Mouse (Mus musculus) intestine, postnatal 0 days (tissue): ENCODE results near the gene Afg3l1. TPM values are rescaled to one million over a fixed set of nuclear protein-coding genes. Genes with fewer than 3 reads are reported as not detected.
"Not testable (repeated sequence)": the region's sequence is repeated elsewhere in the genome, so short reads cannot be mapped to it uniquely, and the experiment has no call there.

Experiments
- ATAC-seq: fragments of 200-750 bp; cut with Nextera tagmentation; 2 replicates; pipeline ENCODE4 v1.8.0; 2017; ENCODE audit warnings: mild to moderate bottlenecking, moderate TSS enrichment, moderate library complexity
- H3K27ac ChIP-seq: fragments of 300-500 bp; sonication (generic); 2 replicates; pipeline ENCODE4 v1.5.1; 2014; ENCODE audit warnings: mild to moderate bottlenecking, low read depth, low read length, moderate library complexity
- H3K27me3 ChIP-seq: fragments of 300-500 bp; sonication (generic); replicated peaks from 2 replicates; pipeline ENCODE4 v1.6.1; 2014; ENCODE audit warnings: low read length, mixed read lengths; ENCODE audit not compliant: control insufficient read depth, insufficient read depth
- H3K36me3 ChIP-seq: fragments of 300-500 bp; sonication (generic); 2 replicates; pipeline ENCODE4 v1.6.1; 2014; ENCODE audit warnings: mild to moderate bottlenecking, moderate library complexity; ENCODE audit not compliant: control insufficient read depth, insufficient read depth
- H3K4me1 ChIP-seq: fragments of 300-500 bp; sonication (generic); replicated peaks from 2 replicates; pipeline ENCODE4 v1.6.1; 2014; ENCODE audit warnings: antibody characterized with exemption, low read length, mixed read lengths; ENCODE audit not compliant: control insufficient read depth, insufficient read depth
- H3K4me2 ChIP-seq: fragments of 300-500 bp; sonication (generic); replicated peaks from 2 replicates; pipeline ENCODE4 v1.6.1; 2014; ENCODE audit warnings: low read depth, mild to moderate bottlenecking, moderate library complexity
- H3K4me3 ChIP-seq: fragments of 300-500 bp; sonication (generic); 2 replicates; pipeline ENCODE4 v1.5.1; 2014; ENCODE audit warnings: low read depth, low read length
- H3K9ac ChIP-seq: fragments of 300-500 bp; sonication (generic); 2 replicates; pipeline ENCODE4 v1.6.1; 2014; ENCODE audit warnings: mild to moderate bottlenecking, low read depth, low read length
- H3K9me3 ChIP-seq: fragments of 300-500 bp; sonication (generic); 2 replicates; pipeline ENCODE4 v1.6.1; 2016; ENCODE audit warnings: mixed run types; ENCODE audit not compliant: control insufficient read depth
- CTCF ChIP-seq: sonication (generic); IDR thresholded peaks from 2 replicates; pipeline ENCODE4 v1.5.1; 2016; ENCODE audit warnings: low read depth, mild to moderate bottlenecking, control low read depth, antibody characterized with exemption, moderate library complexity
- WGBS: fragments of 180-500 bp; shearing (Covaris S2); extraction: QIAGEN DNeasy Blood & Tissue Kit; methylation state at CpG from one replicate; pipeline ENCODE4 v1.1.7; 2014; 5-methylcytosine and 5-hydroxymethylcytosine counted together
- polyA plus RNA-seq: library from polyadenylated mRNA; unstranded; fragments of >200 nt; fragmentation: Nextera tagmentation; extraction: Ambion mirVana; gene quantifications from 2 replicates; pipeline ENCODE4 v1.2.1, GENCODE M21; 2015

Afg3l1 gene
- 30.8 and 34.7 TPM in 2 replicates for polyA plus RNA-seq

DNA sequence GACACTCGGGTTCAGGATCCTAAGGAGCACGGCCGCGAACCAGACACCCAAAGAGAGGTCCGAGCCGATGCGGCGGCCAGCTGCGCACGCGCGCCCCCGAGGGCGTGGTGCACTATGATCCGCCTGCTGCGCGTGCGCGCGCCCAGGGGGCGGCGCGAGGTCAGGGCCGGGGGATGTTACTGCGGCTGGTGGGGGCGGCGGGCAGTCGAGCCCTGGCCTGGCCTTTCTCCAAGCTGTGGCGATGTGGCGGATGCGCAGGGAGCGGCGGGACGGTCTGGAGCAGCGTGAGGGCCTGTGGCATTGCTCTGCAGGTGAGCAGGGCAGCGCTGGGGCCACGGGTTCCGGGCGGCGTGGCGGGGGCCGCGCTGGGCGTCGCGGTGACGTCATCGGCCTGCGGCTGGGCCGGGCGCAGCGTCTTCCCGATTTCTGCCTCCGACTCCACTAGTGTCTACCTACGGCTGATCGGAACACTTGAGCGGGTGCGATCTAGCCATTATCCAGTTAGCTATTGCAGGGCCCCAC, at the start of gene Afg3l1:
TSS of gene Afg3l1 (plus strand) at position 167 of the 522 bp plus-strand sequence.
- TF ChIP-seq CTCF, result 0 out of 2 replicates have a peak, but pooled peaks have one; percentile 27
- WGBS, result under 1% methylated on average over 58 of the region's 58 CpGs

GRCm38 (mm10) chr8:123428343-123428893, 49.3 kb upstream of the Afg3l1 start:
- H3K4me3 ChIP-seq, result no peak overlapping the region
- peaks cover 30% of the 10 kb centered on the region; the same call in 1 of the 2 replicates for H3K9me3 ChIP-seq
- H3K9ac ChIP-seq, result no peak overlapping the region

More for the DNA sequence above, at the start of gene Afg3l1:
- no peaks in the 10 kb centered on the region for H3K9me3 ChIP-seq
- peak within 1 kb of the TSS; percentile 84 for H3K27ac ChIP-seq
- no peaks in the 10 kb centered on the region for H3K27me3 ChIP-seq
- peak; percentile 90 for ATAC-seq
- peaks cover 23% of the 10 kb centered on the region; the same call in 1 of the 2 replicates for H3K36me3 ChIP-seq
- peak within 1 kb of the TSS; percentile 84 for H3K4me2 ChIP-seq
- H3K4me1 ChIP-seq, result peaks cover 8% of the 10 kb centered on the region; the same call in 1 of the 2 replicates
- H3K9ac ChIP-seq, result peak within 1 kb of the TSS; percentile 81
- peak within 1 kb of the TSS; percentile 89 for H3K4me3 ChIP-seq

DNA sequence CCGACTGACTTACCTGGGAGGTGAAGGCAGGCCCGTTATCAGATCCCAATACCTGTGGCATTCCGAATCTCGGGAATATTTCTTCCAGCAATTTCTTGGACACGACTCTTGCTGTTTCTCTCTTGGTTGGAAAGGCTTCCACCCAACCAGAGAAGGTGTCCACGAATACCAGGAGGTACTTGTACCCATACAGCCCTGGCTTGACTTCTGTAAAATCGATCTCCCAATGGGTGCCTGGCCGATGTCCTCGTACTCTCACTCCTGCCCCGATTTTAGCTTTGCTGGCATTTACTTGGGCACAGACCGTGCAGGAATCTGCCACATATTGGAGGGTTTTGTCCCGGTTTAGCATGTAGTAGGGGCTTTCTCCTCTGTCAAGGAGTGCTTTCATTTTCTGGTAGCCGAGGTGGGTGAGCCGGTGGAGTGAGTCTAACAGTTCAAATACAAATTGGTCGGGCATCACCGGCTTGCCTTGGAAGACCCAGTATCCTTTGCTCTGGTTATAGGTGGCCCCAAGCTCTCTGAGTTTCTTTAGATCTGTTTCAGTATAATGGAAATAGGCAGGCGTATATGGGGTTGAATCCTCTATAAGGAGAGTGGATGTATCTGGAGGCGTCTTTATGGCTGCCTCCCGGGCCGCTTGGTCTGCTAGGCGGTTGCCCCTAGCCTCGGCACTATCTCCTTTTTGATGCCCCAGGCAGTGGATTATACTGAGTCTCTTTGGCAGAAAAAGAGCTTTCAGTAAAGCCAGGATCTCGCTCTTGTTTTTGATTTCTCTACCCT, 48.6 kb upstream of the Afg3l1 start:
- no peaks in the 10 kb centered on the region for H3K4me1 ChIP-seq
- no peak overlapping the region for H3K4me2 ChIP-seq
- TF ChIP-seq CTCF, result no peak
- no peak overlapping the region for H3K27ac ChIP-seq
- ATAC-seq, result no peak
- H3K4me3 ChIP-seq, result no peak overlapping the region
- peaks cover 30% of the 10 kb centered on the region; the same call in 1 of the 2 replicates for H3K9me3 ChIP-seq
- H3K36me3 ChIP-seq, result no peaks in the 10 kb centered on the region
- WGBS, result 96% methylated on average over 23 of the region's 23 CpGs
- H3K9ac ChIP-seq, result no peak overlapping the region
- no peaks in the 10 kb centered on the region for H3K27me3 ChIP-seq

More at GRCm38 (mm10) chr8:123428343-123428893, 49.3 kb upstream of the Afg3l1 start:
- H3K4me2 ChIP-seq, result no peak overlapping the region
- 98% methylated on average over 29 of the region's 29 CpGs for WGBS
- H3K27me3 ChIP-seq, result no peaks in the 10 kb centered on the region
- no peaks in the 10 kb centered on the region for H3K4me1 ChIP-seq
- ATAC-seq, result no peak
- H3K27ac ChIP-seq, result no peak overlapping the region
- no peak for TF ChIP-seq CTCF
- no peaks in the 10 kb centered on the region for H3K36me3 ChIP-seq

GRCm38 (mm10) chr8:123429722-123430013, 48.0 kb upstream of the Afg3l1 start:
- WGBS, result 93% methylated on average over 15 of the region's 15 CpGs
- peaks cover 30% of the 10 kb centered on the region; the same call in 1 of the 2 replicates for H3K9me3 ChIP-seq
- not testable (repeated sequence) for H3K4me1 ChIP-seq, H3K4me2 ChIP-seq, H3K27ac ChIP-seq, H3K9ac ChIP-seq, H3K36me3 ChIP-seq, ATAC-seq, H3K27me3 ChIP-seq, H3K4me3 ChIP-seq

DNA sequence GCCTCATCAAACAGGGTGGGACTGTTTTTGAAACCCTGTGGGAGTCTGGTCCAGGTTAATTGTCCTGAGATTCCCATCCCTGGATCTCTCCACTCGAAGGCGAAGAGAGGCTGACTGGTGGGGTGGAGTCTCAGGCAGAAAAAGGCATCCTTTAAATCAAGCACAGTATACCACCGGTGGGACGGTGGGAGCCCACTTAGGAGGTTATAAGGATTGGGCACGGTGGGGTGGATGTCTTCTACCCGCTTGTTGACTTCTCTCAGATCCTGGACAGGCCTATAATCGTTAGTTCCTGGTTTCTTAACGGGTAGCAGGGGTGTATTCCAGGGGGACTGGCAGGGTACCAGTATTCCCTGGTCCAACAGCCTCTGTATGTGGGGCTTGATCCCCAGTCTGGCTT, 46.8 kb upstream of the Afg3l1 start:
- not testable (repeated sequence) for H3K4me3 ChIP-seq, H3K4me1 ChIP-seq, H3K27ac ChIP-seq, ATAC-seq, H3K4me2 ChIP-seq, H3K36me3 ChIP-seq, H3K27me3 ChIP-seq, H3K9ac ChIP-seq
- peaks cover 30% of the 10 kb centered on the region; the same call in 1 of the 2 replicates for H3K9me3 ChIP-seq
- WGBS, result 87% methylated on average over 8 of the region's 8 CpGs

DNA sequence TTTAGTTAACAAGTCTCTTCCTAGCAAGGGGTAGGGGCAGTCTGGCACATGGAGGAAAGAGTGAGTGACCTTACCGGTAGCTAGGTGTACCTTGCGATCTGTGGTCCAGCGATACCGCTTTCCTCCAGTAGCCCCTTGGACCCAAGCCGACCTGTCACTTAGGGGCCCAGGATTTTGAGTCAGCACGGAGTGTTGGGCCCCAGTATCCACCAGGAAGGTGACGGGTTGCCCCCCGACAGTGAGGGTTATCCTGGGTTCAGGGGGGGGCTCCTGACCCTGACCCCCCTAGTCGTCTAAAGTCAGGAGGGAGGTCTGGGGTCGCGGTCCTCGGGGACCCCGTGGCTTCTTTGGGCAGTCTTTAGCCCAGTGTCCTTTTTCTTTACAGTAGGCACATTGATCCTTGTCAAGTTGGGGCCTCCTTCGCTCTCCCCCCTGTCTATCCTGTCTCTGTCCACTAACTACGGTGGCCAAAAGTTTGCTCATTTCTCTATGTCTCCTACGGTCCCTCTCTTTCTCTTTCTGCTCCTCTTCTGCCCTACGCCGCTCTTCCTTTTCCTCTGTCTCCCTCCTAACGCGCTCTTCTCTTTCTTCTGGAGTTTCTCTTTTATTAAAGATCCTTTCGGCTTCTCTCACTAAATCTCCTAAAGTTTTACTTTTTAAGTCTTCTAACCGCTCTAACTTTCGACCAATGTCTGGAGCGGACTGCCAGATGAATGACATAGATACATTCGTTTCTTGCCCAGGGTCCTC, 45.9 kb upstream of the Afg3l1 start:
- Histone ChIP-seq H3K27me3 (no peaks in the 10 kb centered on the region), H3K9me3 (peaks cover 30% of the 10 kb centered on the region; the same call in 1 of the 2 replicates), H3K27ac (no peak overlapping the region), H3K36me3 (no peaks in the 10 kb centered on the region), H3K4me2 (no peak overlapping the region), H3K9ac (no peak overlapping the region), H3K4me3 (no peak overlapping the region), H3K4me1 (no peaks in the 10 kb centered on the region)
- no peak for TF ChIP-seq CTCF
- no peak for ATAC-seq
- WGBS, result 97% methylated on average over 25 of the region's 25 CpGs
